Mouse (Mus musculus) urinary bladder, postnatal 0 days (tissue): Measurements from ENCODE around the gene Gm20916. TPM values are rescaled to one million over a fixed set of nuclear protein-coding genes. Genes with fewer than 3 reads are reported as not detected.

Experiments used
- polyA plus RNA-seq: library from polyadenylated mRNA; unstranded; fragments of >200 nt; fragmentation: Nextera tagmentation; extraction: Ambion mirVana; gene quantifications from 2 replicates; pipeline ENCODE4 v1.2.1, GENCODE M21; 2015

Gm20916 gene
- polyA plus RNA-seq: not detected in 2 replicates

DNA sequence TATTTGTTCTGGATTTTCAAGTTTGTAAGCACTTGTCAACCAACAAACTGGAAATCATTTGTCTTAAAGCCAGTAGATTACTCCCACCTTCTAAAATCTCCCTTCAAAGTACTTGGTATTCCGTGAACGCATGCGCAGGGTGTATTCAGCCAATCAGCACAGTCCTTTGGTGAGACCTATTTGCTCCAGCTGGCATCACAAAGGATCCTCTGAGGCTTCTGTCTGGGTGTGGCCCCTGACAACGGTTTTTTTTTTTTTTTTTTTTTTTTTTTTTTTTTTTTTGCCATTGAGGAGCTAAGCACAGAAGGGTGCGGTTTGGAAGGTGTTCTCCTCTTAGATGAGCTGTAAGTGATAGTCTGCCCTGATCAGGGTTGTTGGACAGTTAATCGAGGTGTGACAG, at the start of gene Gm20916:
Gm20916 (plus strand) TSS at position 301 of the 400 bp plus-strand sequence.

Other genes starting within 250 kb of the Gm20916 start
- gene Gm20917, start 168.4 kb upstream of the Gm20916 start, polyA plus RNA-seq: not detected in 2 replicates